Mouse (Mus musculus) common myeloid progenitor, adult 5-6 weeks (primary cell): ENCODE measurements around the gene Kcnj2. TPM values are rescaled to one million over a fixed set of nuclear protein-coding genes. Genes with fewer than 3 reads are reported as not detected.
A peak's percentile ranks its signal among the peaks of the same experiment; 100 is the strongest.

Experiments used
- ATAC-seq: replicated peaks from 2 replicates; pipeline ENCODE4 v1.8.0; 2016; ENCODE audit warnings: low read depth, mild to moderate bottlenecking, moderate TSS enrichment, inconsistent platforms; ENCODE audit not compliant: poor library complexity, severe bottlenecking
- total RNA-seq: library from RNA; stranded (forward); fragments of 200-1000, 187-1606 nt; gene quantifications from 2 replicates; pipeline ENCODE4 v1.2.3, GENCODE M21; 2017

Gene Kcnj2
- total RNA-seq, 1 experiment from 2014 or later = 2.6 TPM

GRCm38 (mm10) chr11:111088226-111088625 is 22.3 kb downstream of the Kcnj2 start:
- no peak for ATAC-seq

GRCm38 (mm10) chr11:111088812-111089211 is 22.8 kb downstream of the Kcnj2 start:
- peak; percentile 93 for ATAC-seq

GRCm38 (mm10) chr11:111091117-111091516 is 25.2 kb downstream of the Kcnj2 start:
- ATAC-seq = no peak

- peak; percentile 37; the same call in 1 of the 2 replicates for ATAC-seq
Observed at GRCm38 (mm10) chr11:111092967-111093366, 27.0 kb downstream of the Kcnj2 start.

GRCm38 (mm10) chr11:111096612-111097011 is 30.6 kb downstream of the Kcnj2 start:
- ATAC-seq = peak; percentile 96

GRCm38 (mm10) chr11:111100131-111100530 is 34.2 kb downstream of the Kcnj2 start:
- ATAC-seq = no peak

- no peak for ATAC-seq
Observed at GRCm38 (mm10) chr11:111100651-111101050, 34.7 kb downstream of the Kcnj2 start.

- peak; percentile 54 for ATAC-seq
Observed at GRCm38 (mm10) chr11:111101620-111102176, 35.7 kb downstream of the Kcnj2 start.

- ATAC-seq = no peak
Observed at GRCm38 (mm10) chr11:111104422-111104821, 38.5 kb downstream of the Kcnj2 start.

GRCm38 (mm10) chr11:111108130-111108529 is 42.2 kb downstream of the Kcnj2 start:
- no peak for ATAC-seq

DNA sequence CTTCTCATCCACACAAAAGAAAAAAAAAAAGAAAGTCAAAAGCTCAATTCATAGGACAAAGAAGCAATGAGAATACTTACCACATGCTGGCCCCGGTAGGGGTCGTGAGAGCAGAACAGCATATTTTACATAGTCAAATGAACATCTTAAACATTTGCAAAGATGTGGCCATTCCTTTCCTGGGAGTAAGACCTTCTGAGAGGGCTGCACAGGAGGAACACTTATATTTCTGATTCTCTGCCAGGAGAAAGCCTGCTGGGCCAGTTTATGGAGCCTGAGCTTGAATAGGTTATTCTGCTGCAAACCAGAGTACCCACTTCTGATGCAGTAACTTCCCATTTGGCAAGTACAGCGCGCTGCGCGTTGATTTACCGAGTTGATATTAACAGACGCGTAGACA is 55.5 kb downstream of the Kcnj2 start:
- no peak for ATAC-seq

DNA sequence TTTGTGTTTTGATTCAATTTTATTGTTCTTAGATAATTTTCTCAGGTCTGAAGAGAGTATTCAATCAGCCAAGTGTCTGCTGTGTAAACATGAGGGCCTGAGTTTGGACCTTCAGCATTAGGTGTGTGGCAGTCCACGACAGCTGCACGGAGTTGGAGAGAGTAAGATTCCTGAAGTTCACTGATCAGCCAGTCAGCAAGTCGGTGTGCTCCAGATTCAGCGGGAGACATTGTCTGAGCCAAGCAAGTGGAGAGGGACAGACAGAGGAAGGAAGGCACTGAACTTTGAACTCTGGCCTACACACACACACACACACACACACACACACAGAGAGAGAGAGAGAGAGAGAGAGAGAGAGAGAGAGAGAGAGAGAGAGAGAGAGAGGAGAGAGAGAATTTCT is 57.4 kb downstream of the Kcnj2 start:
- no peak for ATAC-seq

GRCm38 (mm10) chr11:111125963-111126362 is 60.0 kb downstream of the Kcnj2 start:
- no peak for ATAC-seq

Other genes starting within 250 kb of the Kcnj2 start
- gene Kcnj16, start 98.1 kb upstream of the Kcnj2 start, total RNA-seq = not detected in 2 replicates